Comparison of ENCODE assay signal across 8 mouse cellular contexts in genomic region chrX:42360173-42360931, GRCm38 (mm10).
A peak's percentile ranks its signal among the peaks of the same experiment; 100 is the strongest.
DNase-seq lines count a peak whose midpoint lies in the region; ATAC-seq and TF ChIP-seq lines count a peak whose summit lies in the region.

No protein-coding gene starts in this region.

- no peak for TF ChIP-seq EP300 in lung, postnatal 0 days (IDR thresholded peaks at IDR 0.05)

- ATAC-seq in Patski, result no peak
- peak; percentile 14; the same call in 1 of the 2 replicates for ATAC-seq in forebrain, embryonic 13.5 days
- no peak for ATAC-seq in intestine, embryonic 14.5 days (replicated peaks; ENCODE audit: low FRiP score, low TSS enrichment, low read depth)
- ATAC-seq in lung, postnatal 0 days, result no peak
- no peak for ATAC-seq in stomach, embryonic 14.5 days (ENCODE audit: insufficient number of reproducible peaks, insufficient read depth, low FRiP score, low read depth)

- POLR2A ChIA-PET in Patski (lab: Charles Lee), result no interaction called here

- H3K4me1 ChIP-seq in forebrain, embryonic 13.5 days, result peaks cover 16% of the 10 kb centered on the region; the same call in 1 of the 2 replicates
- H3K4me1 ChIP-seq in intestine, embryonic 14.5 days (replicated peaks; ENCODE audit: control insufficient read depth, insufficient read depth, low read length), result no peaks in the 10 kb centered on the region
- H3K4me1 ChIP-seq in lung, postnatal 0 days (ENCODE audit: insufficient read depth, low read depth, low read length), result no peaks in the 10 kb centered on the region
- no peaks in the 10 kb centered on the region for H3K4me1 ChIP-seq in stomach, embryonic 14.5 days (ENCODE audit: control insufficient read depth, insufficient read depth, low read length)

- H3K4me3 ChIP-seq in forebrain, embryonic 13.5 days, result no peak overlapping the region; the same call in 1 of the 2 replicates
- peak overlapping the region; percentile 15 for H3K4me3 ChIP-seq in intestine, embryonic 14.5 days (ENCODE audit: low read depth, low read length)
- peak overlapping the region; percentile 26; the same call in 1 of the 2 replicates for H3K4me3 ChIP-seq in lung, postnatal 0 days (ENCODE audit: low read depth, low read length)
- peak overlapping the region; percentile 8 for H3K4me3 ChIP-seq in stomach, embryonic 14.5 days (ENCODE audit: low read depth, low read length)

- DNase-seq in adrenal gland, adult (ENCODE audit: inconsistent age in 2 of 2, low spot score in 1 of 2), result peak; percentile 5 to 52
- DNase-seq in adrenal gland, postnatal 4 days (ENCODE audit: low spot score in 2 of 2), result no peak
- DNase-seq in Patski (ENCODE audit: low read depth, low spot score), result no peak
- DNase-seq in intestine, embryonic 14.5 days (ENCODE audit: low spot score), result peak; percentile 54
- peak; percentile 51 for DNase-seq in lung, postnatal 0 days (ENCODE audit: low spot score)
- DNase-seq in layer of hippocampus, postnatal 14 days (ENCODE audit: low spot score in 2 of 2), result no peak

- 0 out of 2 replicates have a peak overlapping the region, but pooled peaks have one; percentile 31 for H3K9ac ChIP-seq in forebrain, embryonic 13.5 days
- no peak overlapping the region for H3K9ac ChIP-seq in intestine, embryonic 14.5 days (ENCODE audit: low read length)
- no peak overlapping the region for H3K9ac ChIP-seq in lung, postnatal 0 days (replicated peaks; ENCODE audit: low read depth)
- no peak overlapping the region for H3K9ac ChIP-seq in stomach, embryonic 14.5 days (replicated peaks; ENCODE audit: low read depth, low read length)

- H3K27ac ChIP-seq in forebrain, embryonic 13.5 days, result peak overlapping the region; percentile 84
- no peak overlapping the region for H3K27ac ChIP-seq in intestine, embryonic 14.5 days (ENCODE audit: low read depth)
- 0 out of 2 replicates have a peak overlapping the region, but pooled peaks have one; percentile 32 for H3K27ac ChIP-seq in lung, postnatal 0 days (ENCODE audit: low read length)
- H3K27ac ChIP-seq in stomach, embryonic 14.5 days (ENCODE audit: low read length), result no peak overlapping the region

- no peaks in the 10 kb centered on the region for H3K9me3 ChIP-seq in forebrain, embryonic 13.5 days (replicated peaks)
- no peaks in the 10 kb centered on the region for H3K9me3 ChIP-seq in intestine, embryonic 14.5 days (ENCODE audit: control insufficient read depth, low read length)
- H3K9me3 ChIP-seq in lung, postnatal 0 days (ENCODE audit: low read length), result no peaks in the 10 kb centered on the region
- H3K9me3 ChIP-seq in stomach, embryonic 14.5 days (ENCODE audit: control insufficient read depth, low read depth, low read length), result no peaks in the 10 kb centered on the region

- peak; percentile 23 for TF ChIP-seq CTCF in Patski (IDR thresholded peaks at IDR 0.05)
- peak; percentile 41 for TF ChIP-seq CTCF in lung, postnatal 0 days (IDR thresholded peaks at IDR 0.05)

- no peaks in the 10 kb centered on the region for H3K36me3 ChIP-seq in forebrain, embryonic 13.5 days (ENCODE audit: poor library complexity, severe bottlenecking)
- H3K36me3 ChIP-seq in intestine, embryonic 14.5 days (ENCODE audit: control insufficient read depth, insufficient read depth, low read length), result no peaks in the 10 kb centered on the region
- no peaks in the 10 kb centered on the region for H3K36me3 ChIP-seq in lung, postnatal 0 days (ENCODE audit: insufficient read depth, low read length)
- no peaks in the 10 kb centered on the region for H3K36me3 ChIP-seq in stomach, embryonic 14.5 days (ENCODE audit: control insufficient read depth, insufficient read depth, low read length)

- H3K27me3 ChIP-seq in Patski, result peaks cover 26% of the 10 kb centered on the region
- H3K27me3 ChIP-seq in forebrain, embryonic 13.5 days, result no peaks in the 10 kb centered on the region
- H3K27me3 ChIP-seq in intestine, embryonic 14.5 days (replicated peaks; ENCODE audit: control insufficient read depth, insufficient read depth, low read length), result no peaks in the 10 kb centered on the region
- H3K27me3 ChIP-seq in lung, postnatal 0 days (replicated peaks; ENCODE audit: insufficient read depth, low read length), result no peaks in the 10 kb centered on the region
- H3K27me3 ChIP-seq in stomach, embryonic 14.5 days (ENCODE audit: control insufficient read depth, insufficient read depth, low read length), result no peaks in the 10 kb centered on the region

- peak overlapping the region; percentile 47 for H3K4me2 ChIP-seq in forebrain, embryonic 13.5 days
- peak overlapping the region; percentile 50 for H3K4me2 ChIP-seq in intestine, embryonic 14.5 days (ENCODE audit: low read length)
- H3K4me2 ChIP-seq in lung, postnatal 0 days (replicated peaks; ENCODE audit: low read depth, low read length), result peak overlapping the region; percentile 51; the same call in 1 of the 2 replicates
- H3K4me2 ChIP-seq in stomach, embryonic 14.5 days (replicated peaks; ENCODE audit: low read depth, low read length), result peak overlapping the region; percentile 39

- CTCF ChIA-PET in Patski (lab: Charles Lee), result no interaction called here

- in situ Hi-C loops in Patski (cut with MboI; ENCODE audit: low pct_unique_long_range_greater_than_20kb), result no loop called here

- WGBS in forebrain, embryonic 13.5 days, result 22% methylated on average over 13 of the region's 15 CpGs
- WGBS in intestine, embryonic 14.5 days, result 22% methylated on average over 14 of the region's 15 CpGs
- WGBS in lung, postnatal 0 days, result 19% methylated on average over 15 of the region's 15 CpGs
- 22% methylated on average over 15 of the region's 15 CpGs for WGBS in stomach, embryonic 14.5 days

Comparison
In these comparisons a context has a peak if more than half of its experiments do, and no peak if none do; other contexts are left out.
1. DNase-seq: peak in adrenal gland, adult (2 of 2), intestine, embryonic 14.5 days (single experiment) and lung, postnatal 0 days (single experiment); none in adrenal gland, postnatal 4 days (0 of 2), Patski (single experiment) and layer of hippocampus, postnatal 14 days (0 of 2).
2. H3K27ac ChIP-seq: peak in forebrain, embryonic 13.5 days (single experiment) and lung, postnatal 0 days (single experiment); none in intestine, embryonic 14.5 days (single experiment) and stomach, embryonic 14.5 days (single experiment).
3. Peak in every context shown above with its lines, with median percentiles within 50 percentile points of each other: H3K4me2 ChIP-seq.